Mouse (Mus musculus): ENCODE results near the gene Gm10134. TPM values are rescaled to one million over a fixed set of nuclear protein-coding genes. Genes with fewer than 3 reads are reported as not detected.

Gene Gm10134
- polyA plus RNA-seq, 1 experiment from 2014 or later, result not detected

GRCm38 (mm10) chr2:28536766-28537633, 31.1 kb downstream of the Gm10134 start:
- Histone ChIP-seq H3K36me3 (replicated peaks) (peaks cover 30% of the 10 kb centered on the region), H3K27ac (replicated peaks) (peak overlapping the region; percentile 89; the same call in 1 of the 2 replicates), H3K9me3 (no peaks in the 10 kb centered on the region), H3K4me3 (no peak overlapping the region), H3K4me1 (peaks cover 88% of the 10 kb centered on the region), H3K27me3 (replicated peaks; ENCODE audit: low read depth, poor library complexity, severe bottlenecking) (no peaks in the 10 kb centered on the region)
- no peak for DNase-seq (ENCODE audit: low spot score)
- WGBS, result 80% methylated on average over 11 of the region's 11 CpGs

GRCm38 (mm10) chr2:28537634-28537920, 31.7 kb downstream of the Gm10134 start:
- Histone ChIP-seq H3K4me3 (no peak overlapping the region), H3K27me3 (replicated peaks; ENCODE audit: low read depth, poor library complexity, severe bottlenecking) (no peaks in the 10 kb centered on the region), H3K36me3 (replicated peaks) (peaks cover 35% of the 10 kb centered on the region), H3K27ac (replicated peaks) (peak overlapping the region; percentile 41; the same call in 1 of the 2 replicates), H3K9me3 (no peaks in the 10 kb centered on the region), H3K4me1 (peaks cover 83% of the 10 kb centered on the region)
- DNase-seq (ENCODE audit: low spot score), result no peak
- 58% methylated on average over 4 of the region's 4 CpGs for WGBS

- Histone ChIP-seq H3K4me1 (peaks cover 76% of the 10 kb centered on the region), H3K36me3 (replicated peaks) (peaks cover 42% of the 10 kb centered on the region), H3K27ac (replicated peaks) (peak overlapping the region; percentile 71), H3K9me3 (no peaks in the 10 kb centered on the region), H3K27me3 (replicated peaks; ENCODE audit: low read depth, poor library complexity, severe bottlenecking) (no peaks in the 10 kb centered on the region), H3K4me3 (no peak overlapping the region)
- no peak for DNase-seq (ENCODE audit: low spot score)
- 79% methylated on average over 8 of the region's 8 CpGs for WGBS
Observed at GRCm38 (mm10) chr2:28537995-28538816, 32.3 kb downstream of the Gm10134 start.

GRCm38 (mm10) chr2:28538817-28539128, 32.9 kb downstream of the Gm10134 start:
- H3K27me3 ChIP-seq (replicated peaks; ENCODE audit: low read depth, poor library complexity, severe bottlenecking), result no peaks in the 10 kb centered on the region

GRCm38 (mm10) chr2:28539206-28539605, 33.3 kb downstream of the Gm10134 start:
- 43% methylated on average over 7 of the region's 7 CpGs for WGBS
- Histone ChIP-seq H3K4me3 (peak overlapping the region; percentile 23; the same call in 1 of the 2 replicates), H3K36me3 (replicated peaks) (peaks cover 52% of the 10 kb centered on the region), H3K27ac (replicated peaks) (peak overlapping the region; percentile 71), H3K27me3 (replicated peaks; ENCODE audit: low read depth, poor library complexity, severe bottlenecking) (no peaks in the 10 kb centered on the region), H3K4me1 (peaks cover 66% of the 10 kb centered on the region), H3K9me3 (no peaks in the 10 kb centered on the region)
- peak; percentile 70 for DNase-seq (ENCODE audit: low spot score)

More at GRCm38 (mm10) chr2:28538817-28539128, 32.9 kb downstream of the Gm10134 start:
- H3K4me1 ChIP-seq, result peaks cover 71% of the 10 kb centered on the region
- no peak for DNase-seq (ENCODE audit: low spot score)
- peak overlapping the region; percentile 23; the same call in 1 of the 2 replicates for H3K4me3 ChIP-seq
- no peaks in the 10 kb centered on the region for H3K9me3 ChIP-seq
- peaks cover 47% of the 10 kb centered on the region for H3K36me3 ChIP-seq (replicated peaks)
- peak overlapping the region; percentile 71 for H3K27ac ChIP-seq (replicated peaks)
- 53% methylated on average over 1 of the region's 1 CpGs for WGBS

DNA sequence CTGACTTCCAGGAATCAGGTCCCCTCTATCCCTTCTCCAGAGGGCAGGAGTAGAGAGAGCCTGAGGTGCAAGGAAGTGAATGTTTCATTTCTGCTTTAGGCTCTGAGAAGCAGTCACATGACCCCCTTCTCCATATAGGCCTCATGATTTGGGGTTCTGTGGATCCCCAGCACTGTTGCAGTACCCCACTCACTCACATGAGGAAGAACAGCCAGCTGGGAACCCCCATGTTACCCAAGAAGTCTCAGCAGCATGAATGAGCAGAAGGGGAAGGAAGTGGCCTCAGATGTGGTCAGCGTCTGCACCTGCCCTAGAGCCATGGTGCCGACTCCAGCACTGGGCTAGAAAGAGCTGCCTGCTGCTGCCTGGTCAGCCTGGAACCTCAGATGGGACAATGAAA, 34.1 kb downstream of the Gm10134 start:
- 81% methylated on average over 2 of the region's 2 CpGs for WGBS
- DNase-seq (ENCODE audit: low spot score), result no peak
- peaks cover 59% of the 10 kb centered on the region for H3K36me3 ChIP-seq (replicated peaks)
- H3K4me1 ChIP-seq, result peaks cover 59% of the 10 kb centered on the region
- H3K27me3 ChIP-seq (replicated peaks; ENCODE audit: low read depth, poor library complexity, severe bottlenecking), result no peaks in the 10 kb centered on the region
- peak overlapping the region; percentile 71 for H3K27ac ChIP-seq (replicated peaks)
- H3K9me3 ChIP-seq, result no peaks in the 10 kb centered on the region
- no peak overlapping the region; the same call in 1 of the 2 replicates for H3K4me3 ChIP-seq

DNA sequence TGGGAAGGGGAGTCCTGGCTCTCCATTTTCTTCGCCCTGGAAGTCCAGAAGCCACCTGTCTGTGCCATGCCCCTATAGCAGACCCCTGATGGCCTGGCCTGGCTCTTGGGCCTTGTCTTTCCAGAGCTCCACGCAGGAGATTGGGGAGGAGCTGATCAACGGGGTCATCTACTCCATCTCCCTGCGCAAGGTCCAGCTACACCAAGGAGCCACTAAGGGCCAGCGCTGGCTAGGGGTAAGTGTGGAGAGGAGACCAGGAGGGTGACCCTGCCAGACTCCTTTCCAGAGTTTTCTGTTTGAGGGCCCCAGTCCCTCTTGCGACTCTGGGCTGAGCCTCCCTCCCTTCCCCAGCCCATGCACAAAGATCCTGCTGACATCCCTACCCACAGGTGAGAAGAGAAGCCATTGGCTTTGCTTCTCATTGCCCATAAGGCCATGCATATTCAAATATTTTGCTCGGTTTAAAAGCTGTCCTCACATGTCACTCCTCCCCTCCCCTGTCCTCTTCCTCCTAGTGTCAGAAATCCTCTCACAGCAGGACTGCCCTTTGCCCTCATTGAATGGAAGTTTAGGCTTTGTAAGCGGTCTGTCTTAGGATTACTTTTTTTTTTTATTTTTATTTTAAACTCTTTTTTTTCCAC, 34.8 kb downstream of the Gm10134 start:
- H3K4me1 ChIP-seq, result peaks cover 51% of the 10 kb centered on the region
- no peak for DNase-seq (ENCODE audit: low spot score)
- no peaks in the 10 kb centered on the region for H3K9me3 ChIP-seq
- WGBS, result 85% methylated on average over 8 of the region's 8 CpGs
- no peaks in the 10 kb centered on the region for H3K27me3 ChIP-seq (replicated peaks; ENCODE audit: low read depth, poor library complexity, severe bottlenecking)
- H3K27ac ChIP-seq (replicated peaks), result peak overlapping the region; percentile 71; the same call in 1 of the 2 replicates
- H3K36me3 ChIP-seq (replicated peaks), result peaks cover 67% of the 10 kb centered on the region
- H3K4me3 ChIP-seq, result no peak overlapping the region

DNA sequence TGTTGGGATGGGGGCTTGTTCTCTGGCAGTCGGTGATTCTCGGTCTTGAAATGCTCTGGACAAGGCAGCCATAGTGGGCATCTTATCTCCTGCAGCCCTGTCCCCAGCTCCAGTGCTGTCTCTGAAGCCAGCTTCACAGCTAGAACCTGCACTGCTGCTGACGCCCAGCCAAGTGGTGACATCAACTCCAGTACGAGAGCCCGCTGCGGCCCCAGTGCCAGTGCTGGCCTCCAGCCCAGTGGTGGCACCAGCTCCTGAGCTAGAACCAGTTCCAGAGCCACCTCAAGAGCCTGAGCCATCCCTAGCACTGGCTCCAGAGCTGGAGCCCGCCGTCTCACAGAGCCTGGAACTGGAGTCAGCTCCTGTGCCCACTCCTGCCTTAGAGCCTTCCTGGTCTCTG, 38.0 kb downstream of the Gm10134 start:
- H3K36me3 ChIP-seq (replicated peaks), result peaks cover 92% of the 10 kb centered on the region
- WGBS, result 93% methylated on average over 8 of the region's 8 CpGs

DNA sequence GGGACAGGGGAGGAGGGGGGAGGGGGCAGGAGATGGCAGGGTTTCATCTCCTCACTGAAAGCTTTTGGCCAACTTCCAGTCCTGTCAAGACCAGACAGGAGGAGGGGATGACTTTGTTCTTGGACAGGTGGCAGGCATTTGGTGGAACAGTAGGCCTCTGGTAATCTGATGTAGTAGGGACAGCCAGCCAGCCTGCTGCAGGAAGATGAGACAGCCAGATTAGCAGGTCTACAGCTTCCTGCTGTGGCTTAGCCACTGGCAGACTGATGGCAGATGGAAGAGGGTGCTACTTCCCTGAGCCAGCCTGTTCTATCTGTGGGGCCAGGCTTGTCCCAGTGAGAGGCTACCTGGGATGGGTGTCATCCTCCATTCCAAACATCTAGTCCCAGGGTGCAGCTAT, 40.1 kb downstream of the Gm10134 start:
- peaks cover 6% of the 10 kb centered on the region; the same call in 1 of the 2 replicates for H3K4me1 ChIP-seq
- no peak overlapping the region for H3K27ac ChIP-seq (replicated peaks)
- no peaks in the 10 kb centered on the region for H3K9me3 ChIP-seq
- H3K27me3 ChIP-seq (replicated peaks; ENCODE audit: low read depth, poor library complexity, severe bottlenecking), result no peaks in the 10 kb centered on the region
- no peak for DNase-seq (ENCODE audit: low spot score)
- H3K4me3 ChIP-seq, result no peak overlapping the region
- peaks cover 98% of the 10 kb centered on the region for H3K36me3 ChIP-seq (replicated peaks)

More for the DNA sequence above, 38.0 kb downstream of the Gm10134 start:
- DNase-seq (ENCODE audit: low spot score), result no peak
- Histone ChIP-seq H3K27me3 (replicated peaks; ENCODE audit: low read depth, poor library complexity, severe bottlenecking) (no peaks in the 10 kb centered on the region), H3K4me3 (no peak overlapping the region), H3K27ac (replicated peaks) (no peak overlapping the region), H3K4me1 (peaks cover 25% of the 10 kb centered on the region), H3K9me3 (no peaks in the 10 kb centered on the region)

DNA sequence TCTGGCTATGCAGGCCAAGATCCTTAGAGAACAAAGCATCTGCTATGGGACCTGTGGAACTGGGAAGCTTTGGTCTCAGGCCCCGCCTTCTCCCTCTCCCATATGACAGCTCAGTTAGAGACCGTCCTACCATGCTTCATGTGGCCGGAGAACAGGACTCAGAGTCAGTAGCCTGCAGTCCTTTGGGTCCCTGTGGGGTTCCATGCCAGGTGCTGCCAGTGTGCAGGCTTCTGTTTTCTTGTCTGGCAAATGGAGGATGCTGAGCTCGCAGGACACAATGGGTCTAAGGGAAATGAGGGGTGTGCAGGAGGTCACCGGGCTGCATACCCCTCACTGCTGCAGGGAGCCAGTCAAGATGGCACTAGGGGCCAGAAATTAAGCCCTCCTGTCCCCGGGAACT, 40.7 kb downstream of the Gm10134 start:
- WGBS, result 80% methylated on average over 6 of the region's 6 CpGs
- no peak for DNase-seq (ENCODE audit: low spot score)
- Histone ChIP-seq H3K27ac (replicated peaks) (no peak overlapping the region), H3K4me3 (no peak overlapping the region), H3K27me3 (replicated peaks; ENCODE audit: low read depth, poor library complexity, severe bottlenecking) (no peaks in the 10 kb centered on the region), H3K4me1 (peaks cover 6% of the 10 kb centered on the region; the same call in 1 of the 2 replicates), H3K36me3 (replicated peaks) (peaks cover 100% of the 10 kb centered on the region), H3K9me3 (no peaks in the 10 kb centered on the region)

- peaks cover 6% of the 10 kb centered on the region; the same call in 1 of the 2 replicates for H3K4me1 ChIP-seq
- H3K36me3 ChIP-seq (replicated peaks), result peaks cover 100% of the 10 kb centered on the region
- H3K27me3 ChIP-seq (replicated peaks; ENCODE audit: low read depth, poor library complexity, severe bottlenecking), result no peaks in the 10 kb centered on the region
- H3K4me3 ChIP-seq, result no peak overlapping the region
- no peaks in the 10 kb centered on the region for H3K9me3 ChIP-seq
- H3K27ac ChIP-seq (replicated peaks), result no peak overlapping the region; the same call in 1 of the 2 replicates
- WGBS, result 51% methylated on average over 11 of the region's 11 CpGs
- peak; percentile 85 for DNase-seq (ENCODE audit: low spot score)
Observed at GRCm38 (mm10) chr2:28547237-28548172, 41.6 kb downstream of the Gm10134 start.

All from embryonic facial prominence, embryonic 10.5 days (tissue).